Mouse (Mus musculus): ENCODE data around the gene Mab21l1. TPM values are rescaled to one million over a fixed set of nuclear protein-coding genes. Genes with fewer than 3 reads are reported as not detected.

The Mab21l1 gene
- polyA plus RNA-seq, 1 experiment from 2014 or later: 57.6 TPM

GRCm38 (mm10) chr3:55792251-55792650 is 9.9 kb downstream of the Mab21l1 start:
- H3K4me3 ChIP-seq: no peak overlapping the region
- H3K27ac ChIP-seq: no peak overlapping the region
- no peaks in the 10 kb centered on the region for H3K36me3 ChIP-seq
- 81% methylated on average over 5 of the region's 5 CpGs for WGBS
- peaks cover 17% of the 10 kb centered on the region for H3K4me1 ChIP-seq (replicated peaks)
- no peak for DNase-seq (ENCODE audit: low spot score)
- no peaks in the 10 kb centered on the region for H3K9me3 ChIP-seq
- peaks cover 18% of the 10 kb centered on the region for H3K27me3 ChIP-seq (ENCODE audit: insufficient read depth, poor library complexity, severe bottlenecking)

- no peaks in the 10 kb centered on the region for H3K36me3 ChIP-seq
- H3K4me1 ChIP-seq (replicated peaks): peaks cover 4% of the 10 kb centered on the region; the same call in 1 of the 2 replicates
- 65% methylated on average over 7 of the region's 7 CpGs for WGBS
- H3K27me3 ChIP-seq (ENCODE audit: insufficient read depth, poor library complexity, severe bottlenecking): peaks cover 12% of the 10 kb centered on the region
- DNase-seq (ENCODE audit: low spot score): no peak
- no peak overlapping the region; the same call in 1 of the 2 replicates for H3K27ac ChIP-seq
- no peak overlapping the region for H3K4me3 ChIP-seq
- H3K9me3 ChIP-seq: no peaks in the 10 kb centered on the region
Measured at GRCm38 (mm10) chr3:55793842-55794575, 11.7 kb downstream of the Mab21l1 start.

GRCm38 (mm10) chr3:55794768-55795167 is 12.5 kb downstream of the Mab21l1 start:
- no peak for DNase-seq (ENCODE audit: low spot score)
- Histone ChIP-seq H3K9me3 (no peaks in the 10 kb centered on the region), H3K27ac (no peak overlapping the region), H3K27me3 (ENCODE audit: insufficient read depth, poor library complexity, severe bottlenecking) (peaks cover 5% of the 10 kb centered on the region; the same call in 1 of the 2 replicates), H3K4me1 (replicated peaks) (no peaks in the 10 kb centered on the region), H3K4me3 (no peak overlapping the region), H3K36me3 (no peaks in the 10 kb centered on the region)
- 87% methylated on average over 2 of the region's 2 CpGs for WGBS

GRCm38 (mm10) chr3:55814993-55815625 is 32.8 kb downstream of the Mab21l1 start:
- no peaks in the 10 kb centered on the region for H3K36me3 ChIP-seq
- no peak overlapping the region for H3K4me3 ChIP-seq
- 72% methylated on average over 5 of the region's 5 CpGs for WGBS
- H3K4me1 ChIP-seq (replicated peaks): no peaks in the 10 kb centered on the region
- no peaks in the 10 kb centered on the region for H3K9me3 ChIP-seq
- no peak overlapping the region for H3K27ac ChIP-seq
- no peak for DNase-seq (ENCODE audit: low spot score)
- no peaks in the 10 kb centered on the region for H3K27me3 ChIP-seq (ENCODE audit: insufficient read depth, poor library complexity, severe bottlenecking)

GRCm38 (mm10) chr3:55816096-55816495 is 33.8 kb downstream of the Mab21l1 start:
- DNase-seq (ENCODE audit: low spot score): no peak
- WGBS: 80% methylated on average over 5 of the region's 5 CpGs

GRCm38 (mm10) chr3:55816638-55817375 is 34.5 kb downstream of the Mab21l1 start:
- 82% methylated on average over 6 of the region's 6 CpGs for WGBS
- H3K27ac ChIP-seq: no peak overlapping the region

More at GRCm38 (mm10) chr3:55816096-55816495, 33.8 kb downstream of the Mab21l1 start:
- H3K4me1 ChIP-seq (replicated peaks): no peaks in the 10 kb centered on the region
- H3K27me3 ChIP-seq (ENCODE audit: insufficient read depth, poor library complexity, severe bottlenecking): no peaks in the 10 kb centered on the region
- H3K36me3 ChIP-seq: no peaks in the 10 kb centered on the region
- H3K27ac ChIP-seq: no peak overlapping the region
- no peak overlapping the region for H3K4me3 ChIP-seq
- no peaks in the 10 kb centered on the region for H3K9me3 ChIP-seq

GRCm38 (mm10) chr3:55818082-55818481 is 35.8 kb downstream of the Mab21l1 start:
- H3K27me3 ChIP-seq (ENCODE audit: insufficient read depth, poor library complexity, severe bottlenecking): no peaks in the 10 kb centered on the region
- H3K4me3 ChIP-seq: no peak overlapping the region
- no peaks in the 10 kb centered on the region for H3K9me3 ChIP-seq
- H3K27ac ChIP-seq: no peak overlapping the region
- no peaks in the 10 kb centered on the region for H3K36me3 ChIP-seq
- WGBS: 95% methylated on average over 2 of the region's 2 CpGs
- no peak for DNase-seq (ENCODE audit: low spot score)
- no peaks in the 10 kb centered on the region for H3K4me1 ChIP-seq (replicated peaks)

More at GRCm38 (mm10) chr3:55816638-55817375, 34.5 kb downstream of the Mab21l1 start:
- H3K9me3 ChIP-seq: no peaks in the 10 kb centered on the region
- no peaks in the 10 kb centered on the region for H3K27me3 ChIP-seq (ENCODE audit: insufficient read depth, poor library complexity, severe bottlenecking)
- no peak overlapping the region for H3K4me3 ChIP-seq
- no peaks in the 10 kb centered on the region for H3K4me1 ChIP-seq (replicated peaks)
- no peaks in the 10 kb centered on the region for H3K36me3 ChIP-seq
- DNase-seq (ENCODE audit: low spot score): no peak

GRCm38 (mm10) chr3:55819598-55819997 is 37.3 kb downstream of the Mab21l1 start:
- no peaks in the 10 kb centered on the region for H3K36me3 ChIP-seq
- no peak overlapping the region for H3K4me3 ChIP-seq
- H3K27ac ChIP-seq: no peak overlapping the region
- no peak for DNase-seq (ENCODE audit: low spot score)
- no peaks in the 10 kb centered on the region for H3K4me1 ChIP-seq (replicated peaks)
- no peaks in the 10 kb centered on the region for H3K27me3 ChIP-seq (ENCODE audit: insufficient read depth, poor library complexity, severe bottlenecking)
- H3K9me3 ChIP-seq: no peaks in the 10 kb centered on the region

GRCm38 (mm10) chr3:55824864-55825263 is 42.6 kb downstream of the Mab21l1 start:
- DNase-seq (ENCODE audit: low spot score): no peak
- H3K27me3 ChIP-seq (ENCODE audit: insufficient read depth, poor library complexity, severe bottlenecking): no peaks in the 10 kb centered on the region
- H3K36me3 ChIP-seq: no peaks in the 10 kb centered on the region
- no peaks in the 10 kb centered on the region for H3K9me3 ChIP-seq
- peaks cover 14% of the 10 kb centered on the region for H3K4me1 ChIP-seq (replicated peaks)
- no peak overlapping the region for H3K4me3 ChIP-seq
- no peak overlapping the region for H3K27ac ChIP-seq
- WGBS: 74% methylated on average over 3 of the region's 3 CpGs

- Histone ChIP-seq H3K9me3 (no peaks in the 10 kb centered on the region), H3K4me1 (replicated peaks) (peaks cover 18% of the 10 kb centered on the region), H3K4me3 (no peak overlapping the region), H3K36me3 (no peaks in the 10 kb centered on the region), H3K27ac (no peak overlapping the region), H3K27me3 (ENCODE audit: insufficient read depth, poor library complexity, severe bottlenecking) (no peaks in the 10 kb centered on the region)
- DNase-seq (ENCODE audit: low spot score): no peak
- WGBS: 62% methylated on average over 10 of the region's 10 CpGs
Measured at GRCm38 (mm10) chr3:55828481-55829256, 46.4 kb downstream of the Mab21l1 start.

GRCm38 (mm10) chr3:55830226-55830625 is 47.9 kb downstream of the Mab21l1 start:
- Histone ChIP-seq H3K9me3 (no peaks in the 10 kb centered on the region), H3K4me1 (replicated peaks) (peaks cover 18% of the 10 kb centered on the region), H3K36me3 (no peaks in the 10 kb centered on the region), H3K4me3 (no peak overlapping the region), H3K27me3 (ENCODE audit: insufficient read depth, poor library complexity, severe bottlenecking) (no peaks in the 10 kb centered on the region), H3K27ac (no peak overlapping the region)
- WGBS: 74% methylated on average over 5 of the region's 5 CpGs
- DNase-seq (ENCODE audit: low spot score): no peak

Data from hindbrain, embryonic 10.5 days (tissue).